Mouse (Mus musculus) midbrain, embryonic 13.5 days (tissue): Measurements from ENCODE around the gene Rtl8a. TPM values are rescaled to one million over a fixed set of nuclear protein-coding genes. Genes with fewer than 3 reads are reported as not detected.
"Not testable (repeated sequence)": the region's sequence is repeated elsewhere in the genome, so short reads cannot be mapped to it uniquely, and the experiment has no call there.

ENCODE experiments used
- ATAC-seq: fragments of 200-750 bp; cut with Nextera tagmentation; 2 replicates; pipeline ENCODE4 v1.8.0; 2017; ENCODE audit warnings: mild to moderate bottlenecking, moderate TSS enrichment, moderate library complexity
- H3K27ac ChIP-seq: fragments of 300-500 bp; sonication (generic); 2 replicates; pipeline ENCODE4 v1.5.1; 2015; ENCODE audit warnings: inconsistent platforms, mild to moderate bottlenecking, moderate library complexity
- H3K27me3 ChIP-seq: fragments of 300-500 bp; sonication (generic); 2 replicates; pipeline ENCODE4 v1.6.1; 2015; ENCODE audit warnings: mild to moderate bottlenecking, inconsistent platforms
- H3K36me3 ChIP-seq: fragments of 300-500 bp; sonication (generic); 2 replicates; pipeline ENCODE4 v1.6.1; 2015; ENCODE audit warnings: mild to moderate bottlenecking, inconsistent platforms
- H3K4me1 ChIP-seq: fragments of 300-500 bp; sonication (generic); replicated peaks from 2 replicates; pipeline ENCODE4 v1.6.1; 2015; ENCODE audit warnings: inconsistent platforms
- H3K4me2 ChIP-seq: fragments of 300-500 bp; sonication (generic); replicated peaks from 2 replicates; pipeline ENCODE4 v1.6.1; 2015; ENCODE audit warnings: moderate library complexity, mild to moderate bottlenecking, inconsistent platforms
- H3K4me3 ChIP-seq: fragments of 300-500 bp; sonication (generic); replicated peaks from 2 replicates; pipeline ENCODE4 v1.5.1; 2015; ENCODE audit warnings: mild to moderate bottlenecking, inconsistent platforms
- H3K9ac ChIP-seq: fragments of 300-500 bp; sonication (generic); replicated peaks from 2 replicates; pipeline ENCODE4 v1.6.1; 2015; ENCODE audit warnings: mild to moderate bottlenecking, inconsistent platforms
- H3K9me3 ChIP-seq: fragments of 300-500 bp; sonication (generic); 2 replicates; pipeline ENCODE4 v1.6.1; 2016; ENCODE audit warnings: mild to moderate bottlenecking, inconsistent platforms
- WGBS: fragments of 180-500 bp; shearing (Covaris S2); methylation state at CpG from one replicate; pipeline ENCODE4 v1.1.7; 2015; 5-methylcytosine and 5-hydroxymethylcytosine counted together
- polyA plus RNA-seq: library from polyadenylated mRNA; unstranded; fragments of >200 nt; fragmentation: Nextera tagmentation; extraction: Ambion mirVana; gene quantifications from 2 replicates; pipeline ENCODE4 v1.2.1, GENCODE M21; 2015

The Rtl8a gene
- polyA plus RNA-seq, 1 experiment from 2014 or later = 176 TPM

- H3K27ac ChIP-seq, H3K36me3 ChIP-seq: not testable (repeated sequence)
- WGBS = 56% methylated on average over 3 of the region's 3 CpGs
Observed at GRCm38 (mm10) chrX:53638107-53638506, 5.4 kb downstream of the Rtl8a start.

GRCm38 (mm10) chrX:53611395-53611794 lies 32.1 kb downstream of the Rtl8a start:
- not testable (repeated sequence) for ATAC-seq, H3K27ac ChIP-seq, H3K4me1 ChIP-seq, H3K36me3 ChIP-seq, H3K4me2 ChIP-seq, H3K27me3 ChIP-seq, H3K4me3 ChIP-seq, H3K9ac ChIP-seq, H3K9me3 ChIP-seq

More at GRCm38 (mm10) chrX:53638107-53638506, 5.4 kb downstream of the Rtl8a start:
- not testable (repeated sequence) for ATAC-seq, H3K9me3 ChIP-seq, H3K9ac ChIP-seq, H3K4me2 ChIP-seq, H3K27me3 ChIP-seq, H3K4me3 ChIP-seq, H3K4me1 ChIP-seq

GRCm38 (mm10) chrX:53610571-53610970 lies 32.9 kb downstream of the Rtl8a start:
- no peak for ATAC-seq
- H3K4me1 ChIP-seq = no peaks in the 10 kb centered on the region
- H3K9me3 ChIP-seq = no peaks in the 10 kb centered on the region
- H3K4me2 ChIP-seq = no peak overlapping the region
- no peaks in the 10 kb centered on the region for H3K27me3 ChIP-seq
- H3K9ac ChIP-seq = no peak overlapping the region
- no peak overlapping the region for H3K27ac ChIP-seq
- 7% methylated on average over 3 of the region's 3 CpGs for WGBS
- no peak overlapping the region for H3K4me3 ChIP-seq
- H3K36me3 ChIP-seq = no peaks in the 10 kb centered on the region

- not testable (repeated sequence) for H3K36me3 ChIP-seq, H3K4me1 ChIP-seq, ATAC-seq, H3K9me3 ChIP-seq, H3K27me3 ChIP-seq
- H3K4me2 ChIP-seq = peak within 1 kb of the TSS; percentile 56
- WGBS = 49% methylated on average over 3 of the region's 4 CpGs
- H3K9ac ChIP-seq = peak within 1 kb of the TSS; percentile 72
- peak within 1 kb of the TSS; percentile 83 for H3K27ac ChIP-seq
- H3K4me3 ChIP-seq = peak within 1 kb of the TSS; percentile 48
Observed at GRCm38 (mm10) chrX:53608879-53609278, 34.6 kb downstream of the Rtl8a start, which contains the start of gene Gm14597. Gene Gm14597, minus strand, starts transcription at chrX:53608979.

GRCm38 (mm10) chrX:53608122-53608813 lies 35.2 kb downstream of the Rtl8a start:
- H3K27ac ChIP-seq = peak overlapping the region; percentile 83
- WGBS = 43% methylated on average over 15 of the region's 18 CpGs
- H3K36me3 ChIP-seq = no peaks in the 10 kb centered on the region
- no peaks in the 10 kb centered on the region for H3K9me3 ChIP-seq
- H3K9ac ChIP-seq = peak overlapping the region; percentile 72
- no peaks in the 10 kb centered on the region for H3K27me3 ChIP-seq
- no peaks in the 10 kb centered on the region for H3K4me1 ChIP-seq
- H3K4me3 ChIP-seq = peak overlapping the region; percentile 48
- ATAC-seq = peak; percentile 62
- H3K4me2 ChIP-seq = peak overlapping the region; percentile 56

GRCm38 (mm10) chrX:53607242-53608121 lies 36.0 kb downstream of the Rtl8a start, which contains the start of gene Rtl8c:
Gene Rtl8c, plus strand, starts transcription at chrX:53608032.
- Histone ChIP-seq H3K4me2 (peak within 1 kb of the TSS; percentile 56), H3K27ac (peak within 1 kb of the TSS; percentile 83), H3K9ac (peak within 1 kb of the TSS; percentile 72), H3K9me3 (no peaks in the 10 kb centered on the region), H3K36me3 (no peaks in the 10 kb centered on the region), H3K4me1 (no peaks in the 10 kb centered on the region), H3K27me3 (no peaks in the 10 kb centered on the region), H3K4me3 (peak within 1 kb of the TSS; percentile 48)
- ATAC-seq = peak; percentile 96
- WGBS = 30% methylated on average over 20 of the region's 20 CpGs

- H3K36me3 ChIP-seq, H3K9me3 ChIP-seq, H3K4me3 ChIP-seq, H3K4me1 ChIP-seq, H3K27me3 ChIP-seq, H3K9ac ChIP-seq, H3K4me2 ChIP-seq, H3K27ac ChIP-seq, ATAC-seq: not testable (repeated sequence)
- 25% methylated on average over 1 of the region's 1 CpGs for WGBS
Observed at GRCm38 (mm10) chrX:53606176-53606575, 37.3 kb downstream of the Rtl8a start.

- not testable (repeated sequence) for H3K27ac ChIP-seq, H3K4me3 ChIP-seq, H3K9ac ChIP-seq, ATAC-seq, H3K27me3 ChIP-seq, H3K36me3 ChIP-seq, H3K9me3 ChIP-seq, H3K4me1 ChIP-seq, H3K4me2 ChIP-seq
- 33% methylated on average over 2 of the region's 2 CpGs for WGBS
Observed at GRCm38 (mm10) chrX:53599993-53600392, 43.5 kb downstream of the Rtl8a start.

Other genes starting within 250 kb of the Rtl8a start
- not detected in 2 replicates for gene Etd, start 208.8 kb downstream of the Rtl8a start, polyA plus RNA-seq
- 173 and 178 TPM in 2 replicates for gene Rtl8c, start 35.6 kb downstream of the Rtl8a start, polyA plus RNA-seq
- not detected in 2 replicates for gene Gm14597, start 34.7 kb downstream of the Rtl8a start, polyA plus RNA-seq
- 136 and 139 TPM in 2 replicates for gene Rtl8b, start 26.7 kb upstream of the Rtl8a start, polyA plus RNA-seq
- gene 4930502E18Rik, start 81.1 kb upstream of the Rtl8a start, polyA plus RNA-seq = 0.11 TPM in 1 of 2 replicates, not detected in the other
- gene 1700013H16Rik, start 114.1 kb upstream of the Rtl8a start, polyA plus RNA-seq = not detected in 2 replicates
- gene Zfp36l3, start 132.7 kb upstream of the Rtl8a start, polyA plus RNA-seq = not detected in 2 replicates
- gene Xlr, start 154.0 kb upstream of the Rtl8a start, polyA plus RNA-seq = 1.8 and 1.9 TPM in 2 replicates